In the genomic region with DNA sequence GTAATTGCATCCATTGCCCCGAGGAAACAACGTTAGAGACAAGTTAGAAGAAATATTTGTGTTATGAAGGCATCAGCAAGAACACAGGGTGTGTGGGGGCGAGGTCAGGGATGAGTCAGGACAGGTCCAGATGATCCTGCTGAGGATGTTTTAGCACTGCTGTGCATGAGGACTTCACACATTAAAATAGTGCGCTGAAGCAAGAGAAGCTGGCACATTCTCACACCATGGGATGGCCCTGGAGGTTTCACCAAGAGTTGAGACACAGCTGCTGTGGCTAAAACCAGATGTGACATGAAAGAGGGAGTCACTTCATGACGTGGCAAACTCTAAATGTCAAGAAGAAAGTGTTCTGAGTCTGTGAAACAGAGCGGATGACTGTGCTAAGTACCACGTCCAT, we compare ENCODE assay signal across 12 mouse cellular contexts.
"Had no signal": no experiment of that assay in that cellular context is flagged by ENCODE, and none has a peak within 500 bp of the region (broad histone marks: within the 10 kb centered on the region; RNA-seq: fewer than 3 reads in every experiment).

No protein-coding gene starts in this region.

- H3K27me3 ChIP-seq: limb, embryonic 13.5 days; midbrain, embryonic 15.5 days had no signal

- ATAC-seq: midbrain, embryonic 15.5 days had no signal

- H3K9me3 ChIP-seq: limb, embryonic 13.5 days; midbrain, embryonic 15.5 days had no signal

- H3K4me1 ChIP-seq: midbrain, embryonic 15.5 days had no signal

- H3K4me3 ChIP-seq: layer of hippocampus, adult 2 months; limb, embryonic 13.5 days; midbrain, embryonic 15.5 days had no signal

- H3K36me3 ChIP-seq: limb, embryonic 13.5 days; midbrain, embryonic 15.5 days had no signal

- H3K27ac ChIP-seq: layer of hippocampus, adult 2 months; limb, embryonic 13.5 days; liver, embryonic 14.5 days; midbrain, embryonic 15.5 days; stomach, postnatal 0 days had no signal

- DNase-seq: kidney, postnatal 10 days; kidney, postnatal 4 days; left cerebral cortex, postnatal 4 days; lung, adult 18-20 months; right cerebral cortex, adult 18-20 months; right cerebral cortex, postnatal 25 days; thymus, postnatal 4 days had no signal
